Mouse (Mus musculus) cerebellum, adult 2 months (tissue): Measurements from ENCODE around the gene Mtrex. TPM values are rescaled to one million over a fixed set of nuclear protein-coding genes. Genes with fewer than 3 reads are reported as not detected.
A peak's percentile ranks its signal among the peaks of the same experiment; 100 is the strongest.

ENCODE experiments used
- DNase-seq, 2 experiments: peaks; one replicate each; pipeline ENCODE4 v3.0.0; 2021
- H3K27ac ChIP-seq: fragments of 200-500 bp; 2 replicates; pipeline ENCODE4 v1.5.1; 2012; ENCODE audit warnings: low read length, control low read depth, inconsistent platforms; ENCODE audit not compliant: insufficient read depth
- H3K27me3 ChIP-seq: fragments of 200-500 bp; 2 replicates; pipeline ENCODE4 v1.6.1; 2012; ENCODE audit warnings: inconsistent platforms, mild to moderate bottlenecking, low read length, moderate library complexity; ENCODE audit not compliant: control insufficient read depth, insufficient read depth
- H3K4me1 ChIP-seq: fragments of 200-500 bp; 2 replicates; pipeline ENCODE4 v1.6.1; 2011; ENCODE audit warnings: low read length; ENCODE audit not compliant: control insufficient read depth, insufficient read depth
- H3K4me3 ChIP-seq: fragments of 200-500 bp; replicated peaks from 2 replicates; pipeline ENCODE3; 2011; ENCODE audit warnings: mild to moderate bottlenecking, low read depth, low read length, control low read depth; ENCODE audit not compliant: insufficient read depth
- CTCF ChIP-seq: fragments of 200-500 bp; IDR thresholded peaks from 2 replicates; pipeline ENCODE4 v1.5.1; 2011; ENCODE audit warnings: low read depth, mild to moderate bottlenecking, control low read depth, low read length, moderate library complexity, borderline replicate concordance; ENCODE audit not compliant: insufficient read depth
- POLR2A ChIP-seq: fragments of 200-500 bp; IDR thresholded peaks from 2 replicates; pipeline ENCODE4 v1.6.1; 2011; ENCODE audit warnings: low read length, control low read depth, borderline replicate concordance; ENCODE audit not compliant: insufficient read depth
- WGBS: fragments of 180-500 bp; shearing (Covaris S2); methylation state at CpG from one replicate; pipeline ENCODE4 v1.1.7; 2018; 5-methylcytosine and 5-hydroxymethylcytosine counted together
- polyA plus RNA-seq: library from polyadenylated mRNA; depleted of rRNA; stranded (reverse); fragments of >200 nt; gene quantifications from 2 replicates; pipeline ENCODE4 v1.2.3, GENCODE M21; 2012

The Mtrex gene
- polyA plus RNA-seq, 1 experiment: 48.4 TPM

- no peak for TF ChIP-seq CTCF
- TF ChIP-seq POLR2A: no peak
- WGBS: 30% methylated on average over 17 of the region's 17 CpGs
Measured at GRCm38 (mm10) chr13:112853710-112854316, 73.4 kb downstream of the Mtrex start.

DNA sequence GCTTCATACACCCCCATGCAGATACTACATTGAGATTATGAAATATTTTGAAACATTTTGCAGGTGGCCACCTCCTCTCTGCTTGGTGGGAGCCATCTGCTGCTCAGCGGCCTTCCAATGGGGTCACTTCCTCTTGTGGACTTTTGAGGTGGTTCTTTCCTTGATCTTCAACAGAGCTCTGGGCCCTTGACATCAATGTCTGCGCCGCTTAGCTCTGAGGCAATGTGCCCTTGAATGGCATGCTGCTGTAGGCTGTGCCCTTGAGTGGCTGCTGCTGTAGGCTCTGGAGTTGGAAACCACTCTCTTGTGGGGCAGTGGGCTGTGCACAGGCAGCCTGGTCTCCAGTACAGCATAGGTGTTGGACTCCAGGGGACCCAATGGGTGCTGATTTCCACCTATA is 81.3 kb downstream of the Mtrex start:
- H3K4me3 ChIP-seq: no peak overlapping the region
- no peaks in the 10 kb centered on the region for H3K27me3 ChIP-seq
- no peak for TF ChIP-seq POLR2A
- TF ChIP-seq CTCF: no peak
- no peak overlapping the region for H3K27ac ChIP-seq
- no peak for DNase-seq
- no peaks in the 10 kb centered on the region for H3K4me1 ChIP-seq
- WGBS: 89% methylated on average over 3 of the region's 3 CpGs

More at GRCm38 (mm10) chr13:112853710-112854316, 73.4 kb downstream of the Mtrex start:
- Histone ChIP-seq H3K27me3 (no peaks in the 10 kb centered on the region; the same call in 1 of the 2 replicates), H3K27ac (no peak overlapping the region), H3K4me3 (no peak overlapping the region), H3K4me1 (no peaks in the 10 kb centered on the region)
- no peak for DNase-seq

- Histone ChIP-seq H3K27ac (no peak overlapping the region), H3K4me1 (peaks cover 8% of the 10 kb centered on the region), H3K4me3 (no peak overlapping the region), H3K27me3 (no peaks in the 10 kb centered on the region)
- DNase-seq: no peak
- WGBS: 80% methylated on average over 16 of the region's 16 CpGs
- TF ChIP-seq CTCF: no peak
- no peak for TF ChIP-seq POLR2A
Measured at GRCm38 (mm10) chr13:112840241-112841087, 86.7 kb downstream of the Mtrex start.

DNA sequence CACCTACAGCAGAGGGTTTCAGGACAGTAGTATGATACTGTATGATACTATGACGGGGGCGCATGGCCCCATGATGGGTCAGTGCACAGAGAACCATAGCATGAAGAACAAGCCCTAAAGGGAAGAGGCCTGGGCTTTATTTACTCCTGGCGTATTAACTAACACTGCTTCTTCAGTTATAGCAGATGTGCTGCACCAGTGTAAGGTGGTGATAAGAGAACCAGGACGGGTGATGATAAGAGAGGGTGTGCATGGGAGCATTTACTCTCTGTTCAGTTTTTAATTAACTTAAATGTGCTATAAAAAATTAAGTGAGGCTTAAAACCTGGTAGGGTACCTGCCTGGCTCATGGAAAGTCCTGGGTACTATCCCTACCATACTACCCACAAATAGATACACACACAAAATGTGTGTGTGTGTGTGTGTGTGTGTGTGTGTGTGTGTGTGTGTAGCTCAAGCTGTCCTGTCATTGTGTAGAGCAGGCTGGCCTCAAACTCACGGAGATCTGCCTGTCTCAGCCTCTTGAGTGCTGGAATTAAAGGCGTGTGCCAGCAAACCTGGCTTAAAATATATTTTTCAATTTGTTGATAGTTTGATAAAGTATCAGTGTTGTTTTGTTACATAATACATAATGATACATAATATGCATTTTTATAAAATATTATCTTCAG is 88.5 kb downstream of the Mtrex start:
- H3K4me1 ChIP-seq: peaks cover 14% of the 10 kb centered on the region
- DNase-seq: no peak
- WGBS: 95% methylated on average over 6 of the region's 6 CpGs
- H3K27ac ChIP-seq: no peak overlapping the region
- H3K27me3 ChIP-seq: no peaks in the 10 kb centered on the region
- no peak overlapping the region for H3K4me3 ChIP-seq
- TF ChIP-seq CTCF (no peak), POLR2A (no peak)

DNA sequence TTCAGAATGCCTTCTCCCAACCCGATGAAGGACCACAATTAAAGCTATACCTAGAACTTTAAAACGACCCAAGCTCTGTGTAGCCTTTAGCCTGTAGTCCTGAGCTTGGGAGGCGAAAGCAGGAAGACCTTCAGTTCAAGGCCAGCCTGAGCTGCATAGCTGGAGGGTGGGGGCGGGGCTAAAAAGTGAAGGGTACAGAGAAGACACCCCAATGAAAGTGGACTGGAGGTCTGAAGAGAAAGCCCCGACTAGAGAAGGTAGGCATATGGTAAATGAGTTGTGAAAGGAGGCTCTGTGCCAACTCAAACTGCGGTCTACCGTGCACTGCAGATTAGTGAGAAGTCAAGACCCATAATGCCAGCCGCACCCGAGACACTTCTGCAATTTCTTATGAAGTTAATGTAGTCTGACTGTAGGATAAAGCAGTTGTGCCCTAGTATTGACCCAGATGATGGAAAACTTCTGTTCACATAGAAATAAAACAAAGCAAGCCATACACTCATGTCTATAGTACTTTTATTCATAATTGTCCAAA is 89.5 kb downstream of the Mtrex start:
- Histone ChIP-seq H3K27me3 (no peaks in the 10 kb centered on the region), H3K27ac (no peak overlapping the region), H3K4me1 (peaks cover 18% of the 10 kb centered on the region), H3K4me3 (no peak overlapping the region)
- WGBS: 63% methylated on average over 9 of the region's 9 CpGs
- no peak for TF ChIP-seq CTCF
- no peak for TF ChIP-seq POLR2A
- DNase-seq: no peak

GRCm38 (mm10) chr13:112836951-112837350 is 90.2 kb downstream of the Mtrex start:
- DNase-seq: peak in 1 of 2 experiments; percentile 13
- 41% methylated on average over 2 of the region's 2 CpGs for WGBS
- no peaks in the 10 kb centered on the region for H3K27me3 ChIP-seq
- peaks cover 18% of the 10 kb centered on the region for H3K4me1 ChIP-seq
- no peak for TF ChIP-seq POLR2A
- no peak for TF ChIP-seq CTCF
- no peak overlapping the region for H3K27ac ChIP-seq
- no peak overlapping the region for H3K4me3 ChIP-seq

- H3K4me3 ChIP-seq: peak overlapping the region; percentile 36
- WGBS: 19% methylated on average over 12 of the region's 12 CpGs
- H3K27me3 ChIP-seq: no peaks in the 10 kb centered on the region
- H3K27ac ChIP-seq: no peak overlapping the region
- DNase-seq: peak; percentile 26 to 44
- H3K4me1 ChIP-seq: peaks cover 15% of the 10 kb centered on the region; the same call in 1 of the 2 replicates
- TF ChIP-seq CTCF (no peak), POLR2A (no peak)
Measured at GRCm38 (mm10) chr13:112835113-112835512, 92.1 kb downstream of the Mtrex start.
